Mouse (Mus musculus): ENCODE data around the gene Scel.

The Scel gene

DNA sequence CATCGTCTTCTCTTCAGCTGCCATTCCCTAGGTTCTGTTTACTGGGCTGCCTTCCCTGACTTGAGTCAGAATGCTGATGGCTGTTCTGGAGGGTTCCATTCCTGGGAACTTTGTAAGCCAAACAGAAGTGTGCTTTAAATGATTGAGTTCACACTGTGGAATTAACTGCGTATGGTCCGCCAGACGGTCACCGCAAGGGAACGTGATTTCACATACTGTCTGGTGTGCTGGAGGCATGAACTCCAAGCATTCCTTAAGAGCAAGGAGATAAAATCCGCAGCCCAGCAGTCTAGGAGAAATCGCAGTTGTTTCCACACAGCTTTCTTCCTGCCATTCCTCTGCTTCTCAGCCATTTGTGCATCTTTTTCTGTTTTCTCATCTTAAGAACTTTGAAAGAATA lies 2.3 kb downstream of the Scel start:
- DNase-seq, result no peak

- no peak for DNase-seq
These were observed 13.1 kb downstream of the Scel start for GRCm38 (mm10) chr14:103526286-103526685.

DNA sequence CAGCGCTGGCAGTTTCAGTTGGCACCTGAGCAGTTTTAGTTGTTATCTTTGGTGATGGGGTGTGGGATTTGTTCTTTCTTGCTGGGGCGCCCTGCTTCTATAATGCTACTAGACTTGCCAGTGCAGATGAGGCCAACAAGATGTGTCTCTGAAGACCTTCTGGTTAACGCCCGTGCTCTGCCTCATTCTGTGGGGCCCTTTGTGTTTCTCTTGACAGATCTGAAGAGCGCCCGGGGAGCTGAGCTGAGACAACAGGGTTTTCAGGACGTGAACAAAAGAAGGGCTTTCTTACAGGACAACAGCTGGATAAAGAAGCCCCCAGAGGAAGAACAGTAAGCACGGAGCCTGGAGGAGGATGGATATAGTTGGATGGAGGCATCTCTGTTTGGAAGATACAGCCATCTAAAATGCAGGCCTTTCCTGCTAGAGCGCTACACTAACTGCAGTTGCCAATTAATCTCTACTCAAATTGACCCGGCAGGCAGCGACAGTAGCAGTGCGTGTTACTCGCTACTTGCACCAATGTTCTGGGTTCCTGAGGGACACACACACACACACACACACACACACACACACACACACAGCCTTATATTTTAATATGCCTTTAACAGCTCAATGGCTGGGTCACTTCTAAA lies 16.7 kb downstream of the Scel start:
- DNase-seq, result no peak

GRCm38 (mm10) chr14:103531722-103532341 lies 18.7 kb downstream of the Scel start:
- no peak for DNase-seq

- DNase-seq, result no peak
These were observed 22.4 kb downstream of the Scel start for GRCm38 (mm10) chr14:103535511-103536024.

- peak; percentile 26 for DNase-seq
These were observed 23.2 kb downstream of the Scel start for GRCm38 (mm10) chr14:103536334-103536733.

DNA sequence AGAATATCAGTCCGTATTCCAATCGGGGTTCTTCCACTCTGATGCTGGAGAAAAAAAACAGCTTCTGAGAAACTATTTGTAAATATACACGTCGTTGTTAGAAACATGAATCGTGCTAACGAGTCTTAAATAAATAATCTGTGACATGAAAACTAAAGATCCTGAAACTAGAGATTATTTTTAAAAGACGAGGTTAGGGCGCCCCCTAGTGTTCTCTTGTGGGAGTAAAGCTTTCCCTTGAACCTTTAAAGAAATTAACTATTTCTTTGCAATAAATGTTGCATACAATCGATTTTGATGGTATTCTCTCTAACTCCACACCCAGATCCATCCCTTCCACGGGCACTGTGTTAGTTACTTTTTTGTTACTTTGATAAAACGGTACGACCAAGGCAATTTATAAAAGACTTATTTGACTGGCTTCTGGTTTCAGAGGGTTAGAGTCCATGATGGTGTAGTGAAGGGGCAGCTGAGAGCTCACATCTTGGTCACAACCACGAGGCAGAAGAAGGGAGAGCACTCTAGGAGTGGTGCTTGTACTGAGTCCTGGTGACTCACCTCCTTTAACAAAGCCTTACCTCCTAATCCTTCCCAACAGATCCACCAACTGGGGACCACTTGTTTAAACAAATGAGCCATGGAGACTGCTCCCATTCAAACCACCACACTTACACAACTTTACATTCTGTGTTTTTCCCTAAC lies 24.4 kb downstream of the Scel start:
- peak; percentile 62 for DNase-seq

GRCm38 (mm10) chr14:103539796-103540195 lies 26.7 kb downstream of the Scel start:
- DNase-seq, result peak; percentile 11

GRCm38 (mm10) chr14:103541679-103542078 lies 28.5 kb downstream of the Scel start:
- no peak for DNase-seq

GRCm38 (mm10) chr14:103543304-103544079 lies 30.4 kb downstream of the Scel start:
- no peak for DNase-seq

GRCm38 (mm10) chr14:103545734-103546133 lies 32.6 kb downstream of the Scel start:
- no peak for DNase-seq

- no peak for DNase-seq
These were observed 33.1 kb downstream of the Scel start for GRCm38 (mm10) chr14:103546246-103546645.

DNA sequence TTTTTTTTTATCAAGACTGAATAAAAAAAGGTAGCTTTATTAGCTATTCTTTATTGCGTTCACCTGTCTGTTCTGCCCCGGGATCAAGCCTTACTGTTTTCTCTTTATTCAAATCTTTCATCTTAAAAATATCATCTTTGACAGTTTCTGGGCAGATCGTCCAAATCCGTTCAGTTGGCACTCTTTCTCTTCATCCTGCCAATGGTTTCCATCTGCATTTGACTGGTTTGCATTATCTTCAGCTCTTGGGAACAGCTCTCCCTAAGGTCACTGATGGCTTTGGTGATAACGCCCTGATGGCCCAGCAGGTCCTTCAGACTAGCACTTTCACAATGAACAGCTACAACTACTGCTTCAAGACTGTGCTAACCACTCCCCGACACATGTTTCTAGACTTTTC lies 35.1 kb downstream of the Scel start:
- DNase-seq, result no peak

GRCm38 (mm10) chr14:103550480-103550879 lies 37.3 kb downstream of the Scel start:
- peak; percentile 88 for DNase-seq

DNA sequence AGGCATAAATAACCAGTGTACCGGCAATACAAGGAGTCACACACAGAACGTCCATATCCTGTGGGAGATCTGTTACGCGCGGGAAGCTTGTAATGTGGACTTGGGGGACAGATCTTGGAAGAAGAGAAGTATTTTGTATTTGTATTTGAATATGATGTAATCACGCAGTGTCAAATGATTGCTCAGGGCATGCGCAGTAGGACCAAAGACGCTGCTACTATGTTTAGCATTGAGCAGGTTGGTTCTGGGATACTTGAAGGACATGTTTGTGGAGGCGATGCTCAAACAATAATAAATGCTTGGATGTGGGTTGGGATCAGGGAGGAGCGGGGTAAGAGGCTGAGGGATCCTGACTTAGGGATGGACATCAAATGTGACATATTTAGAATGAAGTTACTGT lies 37.8 kb downstream of the Scel start:
- DNase-seq, result no peak

DNA sequence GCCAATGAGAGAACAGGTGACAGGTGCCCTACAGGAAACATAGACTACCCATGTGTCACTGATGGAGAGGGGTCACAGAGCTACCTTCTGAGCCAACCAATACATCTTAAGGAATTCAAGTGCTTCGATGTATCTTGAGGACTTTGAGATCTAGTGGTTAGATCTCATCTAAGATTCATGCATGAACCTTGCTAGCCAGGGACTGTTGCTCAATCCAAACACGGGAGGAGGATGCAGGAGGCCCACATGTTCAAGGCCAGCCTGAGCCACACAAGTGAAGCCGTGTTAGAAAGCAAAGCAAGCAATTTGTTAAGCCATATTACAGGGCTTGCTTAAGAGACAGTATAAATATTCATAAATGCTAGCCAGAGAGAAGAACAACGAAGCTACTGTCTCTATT lies 38.8 kb downstream of the Scel start:
- DNase-seq, result no peak

DNA sequence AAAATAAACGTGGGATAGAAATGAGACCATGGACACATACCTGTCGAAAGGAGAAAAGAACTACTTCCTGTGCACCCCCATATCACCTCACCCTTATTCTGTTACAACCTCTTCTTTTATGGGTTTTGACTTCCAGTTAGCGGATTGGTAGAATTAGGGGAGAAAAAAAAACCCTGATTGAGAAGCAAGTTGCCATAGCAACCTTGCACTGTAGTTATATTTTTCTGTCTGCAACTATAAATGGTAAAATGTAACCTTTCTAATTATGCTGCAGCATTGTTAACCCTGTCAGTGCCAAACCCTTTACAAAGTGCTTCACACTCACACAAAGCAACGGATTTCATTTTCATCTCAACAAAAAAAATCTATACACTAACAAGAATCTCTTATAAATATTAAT lies 39.2 kb downstream of the Scel start:
- DNase-seq, result no peak

DNA sequence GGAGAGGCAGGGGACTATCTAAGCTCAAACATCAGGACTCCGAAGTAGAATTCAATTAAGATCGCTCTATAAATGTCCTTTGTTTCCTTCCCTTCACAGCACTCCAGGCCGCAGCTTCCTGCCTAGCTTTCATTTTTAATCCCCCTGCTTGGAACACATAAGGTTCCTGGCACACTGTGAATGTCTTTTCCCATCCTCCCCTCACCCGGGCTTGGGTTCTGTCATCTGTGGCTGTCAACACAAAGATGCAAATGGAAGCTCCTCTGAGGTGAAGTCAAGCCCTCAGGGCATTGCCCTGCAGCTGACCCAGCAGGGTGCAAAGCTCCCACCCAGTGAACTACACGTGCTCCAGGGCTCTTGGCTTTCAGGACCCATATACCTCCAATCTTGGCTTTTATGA lies 43.5 kb downstream of the Scel start:
- no peak for DNase-seq

DNA sequence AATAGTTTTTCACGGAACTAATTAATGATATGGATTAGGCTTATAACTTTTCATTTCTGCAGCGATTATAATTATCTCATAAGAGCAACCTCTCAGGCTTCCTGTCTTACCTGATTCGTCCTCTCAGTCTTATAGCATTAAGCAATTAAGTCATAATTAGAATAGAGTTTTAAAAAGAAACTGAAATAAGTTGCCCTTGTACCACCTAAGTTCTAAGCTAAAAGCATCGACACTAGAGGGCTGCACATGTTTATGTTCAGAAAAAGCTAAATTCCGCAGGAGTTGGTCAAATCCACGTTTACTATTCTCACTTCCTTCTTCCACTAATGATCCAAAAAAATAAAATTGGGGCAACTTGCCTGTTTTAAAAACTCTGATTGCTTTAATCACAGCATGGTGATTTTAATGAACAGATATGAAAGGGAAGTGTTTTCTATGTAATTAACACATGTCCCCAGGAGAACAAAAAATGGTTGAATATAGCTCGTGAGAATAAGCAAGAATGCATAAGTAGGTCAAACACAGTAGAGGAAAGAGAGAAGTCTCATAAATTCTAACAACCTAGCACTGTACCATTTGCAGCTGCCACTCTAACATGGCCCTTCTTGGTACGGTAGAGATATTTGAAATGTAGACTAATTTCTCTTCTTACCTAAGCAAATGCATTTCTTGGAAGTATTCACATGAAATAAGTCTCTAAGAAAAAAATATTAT lies 48.4 kb downstream of the Scel start:
- DNase-seq, result no peak

- no peak for DNase-seq
These were observed 54.8 kb downstream of the Scel start for GRCm38 (mm10) chr14:103567957-103568356.

GRCm38 (mm10) chr14:103568433-103568832 lies 55.3 kb downstream of the Scel start:
- no peak for DNase-seq

- DNase-seq, result no peak
These were observed 58.6 kb downstream of the Scel start for GRCm38 (mm10) chr14:103571598-103572320.

All from kidney, postnatal 10 days (tissue).